Mouse (Mus musculus): ENCODE measurements at regions not wholly inside any gene's neighbourhood (a gene's known extent, or its start where the extent isn't known, plus 50 kb on each side); places are given as distances from the start of the nearest gene placed in this dataset.

- Histone ChIP-seq H3K27ac (no peak overlapping the region), H3K4me2 (no peak overlapping the region), H3K4me3 (replicated peaks) (no peak overlapping the region), H3K36me3 (no peaks in the 10 kb centered on the region), H3K27me3 (0 out of 2 replicates have a peak, but pooled peaks cover 5% of the 10 kb centered on the region), H3K9ac (no peak overlapping the region), H3K4me1 (replicated peaks) (no peaks in the 10 kb centered on the region), H3K9me3 (replicated peaks) (no peaks in the 10 kb centered on the region)
- WGBS (ENCODE audit: insufficient replicate concordance), result 25% methylated on average over 11 of the region's 11 CpGs
- ATAC-seq (ENCODE audit: low read depth), result no peak
- no peak for DNase-seq
These were observed 98.7 kb downstream of the Tfap2c start for GRCm38 (mm10) chr2:172648072-172648471.

DNA sequence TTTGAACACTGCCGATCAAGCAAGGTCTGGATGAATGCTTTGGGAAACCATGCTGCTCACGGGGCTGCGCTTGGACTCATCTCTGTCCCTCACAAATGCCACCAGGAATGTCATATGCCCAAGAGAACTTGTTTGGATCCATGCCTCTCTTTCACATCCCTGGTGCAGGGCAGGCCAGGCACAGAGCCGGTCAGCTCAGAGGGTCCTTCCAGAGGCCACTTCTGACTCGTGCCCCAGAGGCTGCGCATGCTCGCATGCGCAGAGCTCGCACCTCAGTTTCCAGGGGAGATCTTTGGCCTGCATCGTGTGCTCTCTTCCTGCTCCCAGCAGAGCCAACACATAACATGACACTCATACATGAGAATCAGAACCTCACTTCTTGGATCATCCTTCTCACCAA, 111.1 kb downstream of the Tfap2c start:
- Histone ChIP-seq H3K9ac (no peak overlapping the region), H3K27ac (no peak overlapping the region), H3K36me3 (no peaks in the 10 kb centered on the region), H3K27me3 (peaks cover 39% of the 10 kb centered on the region), H3K4me2 (no peak overlapping the region), H3K4me1 (replicated peaks) (no peaks in the 10 kb centered on the region), H3K4me3 (replicated peaks) (no peak overlapping the region), H3K9me3 (replicated peaks) (no peaks in the 10 kb centered on the region)
- no peak for DNase-seq
- ATAC-seq (ENCODE audit: low read depth), result no peak
- WGBS (ENCODE audit: insufficient replicate concordance), result 62% methylated on average over 10 of the region's 10 CpGs

DNA sequence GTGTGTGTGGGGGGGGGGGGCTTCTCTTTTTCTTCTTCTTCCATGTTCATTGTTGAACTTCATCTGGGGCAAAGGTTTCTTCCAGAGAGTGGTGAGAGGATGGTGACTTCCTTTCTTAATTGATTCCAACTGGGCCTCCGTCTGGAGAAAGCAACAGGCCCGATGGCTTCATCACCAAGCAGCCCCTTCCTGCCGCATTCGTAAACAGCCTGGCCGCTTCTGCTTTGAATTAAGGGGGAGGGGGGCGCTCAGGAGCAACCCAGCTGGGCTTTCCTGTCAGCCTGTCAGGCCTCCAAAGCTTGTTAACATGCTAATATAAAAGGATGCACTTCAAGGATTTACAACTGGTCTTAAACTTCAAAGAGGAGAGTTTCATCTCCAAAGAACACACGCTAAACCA, 111.5 kb downstream of the Tfap2c start:
- 7% methylated on average over 7 of the region's 7 CpGs for WGBS (ENCODE audit: insufficient replicate concordance)
- Histone ChIP-seq H3K4me1 (replicated peaks) (no peaks in the 10 kb centered on the region), H3K9me3 (replicated peaks) (no peaks in the 10 kb centered on the region), H3K4me3 (replicated peaks) (no peak overlapping the region), H3K27me3 (peaks cover 39% of the 10 kb centered on the region), H3K36me3 (no peaks in the 10 kb centered on the region), H3K27ac (no peak overlapping the region), H3K9ac (no peak overlapping the region), H3K4me2 (no peak overlapping the region)
- DNase-seq (no peak), ATAC-seq (ENCODE audit: low read depth) (no peak)

DNA sequence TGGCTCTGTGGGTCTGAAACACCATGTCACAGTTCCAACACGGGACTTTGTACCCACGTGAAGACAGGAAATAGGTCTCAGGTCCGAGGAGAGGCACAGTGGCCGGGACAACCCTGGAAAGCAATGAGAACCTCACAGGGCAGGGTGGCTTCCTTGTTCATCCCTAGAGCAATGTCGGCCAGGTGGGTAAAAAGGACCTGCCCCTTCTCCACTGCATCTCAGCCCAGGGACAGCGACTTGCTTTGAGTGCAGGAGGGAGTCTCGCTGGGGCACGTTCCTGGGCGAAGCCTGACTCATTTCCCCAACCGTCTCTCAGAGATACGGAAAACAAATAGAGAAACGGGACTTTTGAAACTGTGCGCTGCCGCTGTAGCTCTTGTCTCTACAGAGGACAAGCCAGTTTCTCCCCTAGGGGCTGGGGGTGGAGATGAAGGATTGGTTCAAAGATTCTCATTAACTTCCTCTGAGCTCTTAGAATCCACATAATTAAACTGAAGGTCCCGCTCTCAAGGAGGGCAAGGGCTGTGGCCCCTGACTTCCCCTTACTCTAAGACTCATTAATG, 112.1 kb downstream of the Tfap2c start:
- no peak overlapping the region for H3K4me3 ChIP-seq (replicated peaks)
- no peak overlapping the region for H3K9ac ChIP-seq
- no peak for DNase-seq
- H3K27me3 ChIP-seq, result peaks cover 39% of the 10 kb centered on the region
- no peaks in the 10 kb centered on the region for H3K4me1 ChIP-seq (replicated peaks)
- H3K4me2 ChIP-seq, result no peak overlapping the region
- ATAC-seq (ENCODE audit: low read depth), result no peak
- H3K9me3 ChIP-seq (replicated peaks), result no peaks in the 10 kb centered on the region
- no peak overlapping the region for H3K27ac ChIP-seq
- WGBS (ENCODE audit: insufficient replicate concordance), result 4% methylated on average over 15 of the region's 15 CpGs
- H3K36me3 ChIP-seq, result no peaks in the 10 kb centered on the region

- no peak overlapping the region for H3K4me2 ChIP-seq
- H3K4me3 ChIP-seq (replicated peaks), result no peak overlapping the region
- H3K4me1 ChIP-seq (replicated peaks), result no peaks in the 10 kb centered on the region
- ATAC-seq (ENCODE audit: low read depth) (no peak), DNase-seq (no peak)
- WGBS (ENCODE audit: insufficient replicate concordance), result 51% methylated on average over 11 of the region's 11 CpGs
- H3K27me3 ChIP-seq, result peaks cover 39% of the 10 kb centered on the region
- no peaks in the 10 kb centered on the region for H3K9me3 ChIP-seq (replicated peaks)
- H3K9ac ChIP-seq, result no peak overlapping the region
- no peaks in the 10 kb centered on the region for H3K36me3 ChIP-seq
- no peak overlapping the region for H3K27ac ChIP-seq
These were observed 112.8 kb downstream of the Tfap2c start for GRCm38 (mm10) chr2:172662165-172662564.

DNA sequence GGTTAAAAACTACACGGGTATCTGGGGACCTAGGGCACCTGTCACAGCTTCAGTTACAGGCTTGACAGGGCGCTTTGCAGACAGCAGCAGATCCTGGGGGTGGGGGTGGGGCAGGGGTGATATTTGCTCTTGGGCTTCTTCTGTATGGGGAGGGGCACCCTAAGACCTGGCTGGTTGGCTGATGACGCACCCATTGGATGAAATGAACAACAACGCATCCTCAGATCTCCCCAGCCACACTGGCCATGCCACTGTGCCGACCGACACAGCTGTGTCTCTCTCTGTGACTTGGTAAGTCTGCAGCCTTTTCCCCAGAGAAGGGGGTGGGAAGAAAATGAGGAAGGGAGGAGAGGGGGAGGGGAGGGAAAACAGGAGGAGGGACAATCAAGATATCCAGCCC, 114.3 kb downstream of the Tfap2c start:
- no peak for DNase-seq
- Histone ChIP-seq H3K9me3 (replicated peaks) (no peaks in the 10 kb centered on the region), H3K27ac (no peak overlapping the region), H3K4me3 (replicated peaks) (no peak overlapping the region), H3K4me1 (replicated peaks) (no peaks in the 10 kb centered on the region), H3K36me3 (no peaks in the 10 kb centered on the region), H3K9ac (no peak overlapping the region), H3K4me2 (no peak overlapping the region), H3K27me3 (peaks cover 39% of the 10 kb centered on the region)
- ATAC-seq (ENCODE audit: low read depth), result no peak
- 7% methylated on average over 6 of the region's 6 CpGs for WGBS (ENCODE audit: insufficient replicate concordance)

GRCm38 (mm10) chr2:172673081-172673480, 123.7 kb downstream of the Tfap2c start:
- no peaks in the 10 kb centered on the region for H3K36me3 ChIP-seq
- no peak overlapping the region for H3K27ac ChIP-seq
- 24% methylated on average over 2 of the region's 2 CpGs for whole genome bisulfite sequencing (ENCODE audit: insufficient replicate concordance)
- H3K4me2 ChIP-seq, result no peak overlapping the region
- no peaks in the 10 kb centered on the region for H3K27me3 ChIP-seq
- ATAC-seq (ENCODE audit: low read depth), result no peak
- H3K9ac ChIP-seq, result no peak overlapping the region
- DNase-seq, result no peak
- no peaks in the 10 kb centered on the region for H3K9me3 ChIP-seq (replicated peaks)
- H3K4me1 ChIP-seq (replicated peaks), result no peaks in the 10 kb centered on the region
- H3K4me3 ChIP-seq (replicated peaks), result no peak overlapping the region

GRCm38 (mm10) chr2:172674641-172675040, 125.2 kb downstream of the Tfap2c start:
- no peaks in the 10 kb centered on the region for H3K4me1 ChIP-seq (replicated peaks)
- WGBS (ENCODE audit: insufficient replicate concordance), result 68% methylated on average over 8 of the region's 8 CpGs
- H3K36me3 ChIP-seq, result no peaks in the 10 kb centered on the region
- DNase-seq (no peak), ATAC-seq (ENCODE audit: low read depth) (no peak)
- no peak overlapping the region for H3K27ac ChIP-seq
- H3K9me3 ChIP-seq (replicated peaks), result no peaks in the 10 kb centered on the region
- H3K4me2 ChIP-seq, result no peak overlapping the region
- H3K4me3 ChIP-seq (replicated peaks), result no peak overlapping the region
- H3K9ac ChIP-seq, result no peak overlapping the region
- no peaks in the 10 kb centered on the region for H3K27me3 ChIP-seq

GRCm38 (mm10) chr2:172675081-172675480, 125.7 kb downstream of the Tfap2c start:
- H3K4me1 ChIP-seq (replicated peaks), result no peaks in the 10 kb centered on the region

DNA sequence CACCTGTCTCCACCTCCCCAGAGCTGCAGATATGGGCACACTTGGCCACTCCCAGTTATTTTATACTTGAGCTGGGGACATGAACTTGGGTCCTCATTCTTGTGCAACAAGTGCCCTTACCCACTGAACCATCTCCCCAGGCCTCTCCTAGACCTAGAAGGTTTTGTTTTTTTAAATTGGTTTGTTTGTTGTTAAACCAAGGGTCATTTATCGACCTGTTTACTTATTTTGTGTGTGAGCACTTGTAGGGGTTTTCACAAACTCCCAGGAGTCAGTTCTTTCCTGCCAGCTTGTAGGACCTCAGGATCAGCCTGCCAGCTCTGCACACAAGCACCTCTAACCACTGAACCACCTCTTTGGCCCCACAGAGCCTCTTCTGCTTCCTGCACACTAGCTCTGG, 140.8 kb downstream of the Tfap2c start:
- H3K9me3 ChIP-seq (replicated peaks), result 0 out of 2 replicates have a peak, but pooled peaks cover 8% of the 10 kb centered on the region
- no peaks in the 10 kb centered on the region for H3K36me3 ChIP-seq
- no peak overlapping the region for H3K4me3 ChIP-seq (replicated peaks)
- 58% methylated on average over 1 of the region's 1 CpGs for WGBS (ENCODE audit: insufficient replicate concordance)
- DNase-seq (no peak), ATAC-seq (ENCODE audit: low read depth) (no peak)
- H3K4me1 ChIP-seq (replicated peaks), result no peaks in the 10 kb centered on the region
- H3K27me3 ChIP-seq, result no peaks in the 10 kb centered on the region
- no peak overlapping the region for H3K9ac ChIP-seq
- no peak overlapping the region for H3K27ac ChIP-seq
- H3K4me2 ChIP-seq, result no peak overlapping the region

More at GRCm38 (mm10) chr2:172675081-172675480, 125.7 kb downstream of the Tfap2c start:
- Histone ChIP-seq H3K9ac (no peak overlapping the region), H3K36me3 (no peaks in the 10 kb centered on the region), H3K9me3 (replicated peaks) (no peaks in the 10 kb centered on the region), H3K27ac (no peak overlapping the region), H3K27me3 (no peaks in the 10 kb centered on the region), H3K4me3 (replicated peaks) (no peak overlapping the region), H3K4me2 (no peak overlapping the region)
- DNase-seq (no peak), ATAC-seq (ENCODE audit: low read depth) (no peak)
- 63% methylated on average over 15 of the region's 15 CpGs for WGBS (ENCODE audit: insufficient replicate concordance)

DNA sequence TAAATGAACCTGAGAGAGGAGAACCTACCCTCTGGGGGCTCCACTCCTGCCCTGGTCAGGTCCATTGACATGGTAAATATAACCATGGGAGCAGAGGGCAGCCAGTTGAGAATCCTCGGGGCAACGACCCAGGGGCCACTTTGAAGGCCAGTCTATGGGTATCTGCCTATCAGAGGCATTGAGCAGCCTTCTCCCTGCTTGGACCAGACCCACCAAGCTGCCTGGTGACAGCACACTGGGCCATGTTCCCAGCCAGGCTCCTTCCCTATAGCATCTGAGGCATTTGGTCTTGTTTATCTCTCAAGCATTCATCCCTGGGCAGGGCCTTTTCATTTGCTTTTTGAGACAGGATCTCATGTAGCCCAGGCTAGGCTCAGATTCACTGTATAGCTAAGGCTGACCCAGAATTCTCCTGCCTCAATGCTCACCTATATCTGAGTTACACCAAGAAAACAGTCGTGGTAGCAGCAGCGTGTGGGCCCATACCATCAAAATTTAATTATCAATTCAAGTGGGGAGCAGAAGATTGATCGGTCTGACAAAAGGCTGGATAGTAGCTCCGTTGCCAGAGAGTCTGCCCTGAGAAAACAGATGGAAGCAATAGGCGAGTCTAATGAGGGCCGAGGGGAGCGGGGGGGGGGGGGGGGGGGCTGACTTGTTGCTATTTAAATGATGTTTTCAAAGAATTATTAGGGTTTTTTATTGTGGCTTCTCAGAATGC, 141.7 kb downstream of the Tfap2c start:
- Histone ChIP-seq H3K4me1 (replicated peaks) (no peaks in the 10 kb centered on the region), H3K4me3 (replicated peaks) (no peak overlapping the region), H3K36me3 (no peaks in the 10 kb centered on the region), H3K27me3 (no peaks in the 10 kb centered on the region), H3K9ac (no peak overlapping the region), H3K27ac (no peak overlapping the region), H3K9me3 (replicated peaks) (0 out of 2 replicates have a peak, but pooled peaks cover 8% of the 10 kb centered on the region), H3K4me2 (no peak overlapping the region)
- 72% methylated on average over 8 of the region's 9 CpGs for WGBS (ENCODE audit: insufficient replicate concordance)
- no peak for DNase-seq
- no peak for ATAC-seq (ENCODE audit: low read depth)

DNA sequence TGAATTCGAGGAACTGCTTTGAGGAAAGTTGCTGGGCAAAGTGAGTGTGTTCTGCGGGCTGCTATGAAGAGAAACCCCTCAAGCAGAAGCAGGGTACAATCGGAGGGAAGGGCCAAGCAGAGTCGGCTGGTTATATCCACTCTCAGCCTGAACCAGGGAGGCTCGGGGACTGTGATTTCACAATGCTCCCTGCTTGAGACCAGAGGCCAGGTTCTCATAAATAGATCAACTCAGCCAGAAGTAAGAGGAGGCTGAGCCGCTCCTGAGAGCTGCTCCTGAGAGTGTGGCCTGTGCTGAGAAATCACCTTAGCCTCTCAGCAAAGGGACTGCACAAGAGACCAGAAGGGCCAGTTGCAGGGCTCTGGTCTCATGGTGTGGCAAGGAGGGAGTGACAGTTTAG, 149.6 kb downstream of the Tfap2c start:
- Histone ChIP-seq H3K36me3 (no peaks in the 10 kb centered on the region), H3K4me2 (no peak overlapping the region), H3K4me3 (replicated peaks) (no peak overlapping the region), H3K9me3 (replicated peaks) (no peaks in the 10 kb centered on the region), H3K27ac (no peak overlapping the region), H3K4me1 (replicated peaks) (no peaks in the 10 kb centered on the region), H3K9ac (no peak overlapping the region), H3K27me3 (no peaks in the 10 kb centered on the region)
- DNase-seq (no peak), ATAC-seq (ENCODE audit: low read depth) (no peak)
- WGBS (ENCODE audit: insufficient replicate concordance), result 60% methylated on average over 6 of the region's 6 CpGs
